Mouse (Mus musculus): Measurements from ENCODE around the gene Nkx1-2.

Gene Nkx1-2

GRCm38 (mm10) chr7:132599071-132599975 lies at the start of gene Nkx1-2:
Gene Nkx1-2 (minus strand): TSS chr7:132599637.
- no peak for DNase-seq (ENCODE audit: extremely low spot score, low read depth, low spot score)

GRCm38 (mm10) chr7:132646514-132646913 lies 47.1 kb upstream of the Nkx1-2 start:
- no peak for DNase-seq (ENCODE audit: extremely low spot score, low read depth, low spot score)

GRCm38 (mm10) chr7:132644605-132645279 lies 45.3 kb upstream of the Nkx1-2 start:
- no peak for DNase-seq (ENCODE audit: extremely low spot score, low read depth, low spot score)

- DNase-seq (ENCODE audit: extremely low spot score, low read depth, low spot score): no peak
Observed at GRCm38 (mm10) chr7:132641606-132642005, 42.2 kb upstream of the Nkx1-2 start.

GRCm38 (mm10) chr7:132640946-132641345 lies 41.5 kb upstream of the Nkx1-2 start:
- no peak for DNase-seq (ENCODE audit: extremely low spot score, low read depth, low spot score)

GRCm38 (mm10) chr7:132638446-132639087 lies 39.1 kb upstream of the Nkx1-2 start:
- no peak for DNase-seq (ENCODE audit: extremely low spot score, low read depth, low spot score)

- no peak for DNase-seq (ENCODE audit: extremely low spot score, low read depth, low spot score)
Observed at GRCm38 (mm10) chr7:132637292-132637691, 37.9 kb upstream of the Nkx1-2 start.

GRCm38 (mm10) chr7:132631313-132631712 lies 31.9 kb upstream of the Nkx1-2 start:
- no peak for DNase-seq (ENCODE audit: extremely low spot score, low read depth, low spot score)

GRCm38 (mm10) chr7:132627448-132627847 lies 28.0 kb upstream of the Nkx1-2 start:
- no peak for DNase-seq (ENCODE audit: extremely low spot score, low read depth, low spot score)

- DNase-seq (ENCODE audit: extremely low spot score, low read depth, low spot score): no peak
Observed at GRCm38 (mm10) chr7:132626174-132626573, 26.7 kb upstream of the Nkx1-2 start.

- no peak for DNase-seq (ENCODE audit: extremely low spot score, low read depth, low spot score)
Observed at GRCm38 (mm10) chr7:132624161-132624560, 24.7 kb upstream of the Nkx1-2 start.

GRCm38 (mm10) chr7:132619975-132620918 lies 20.8 kb upstream of the Nkx1-2 start:
- DNase-seq (ENCODE audit: extremely low spot score, low read depth, low spot score): no peak

- DNase-seq (ENCODE audit: extremely low spot score, low read depth, low spot score): no peak
Observed at GRCm38 (mm10) chr7:132619549-132619948, 20.1 kb upstream of the Nkx1-2 start.

GRCm38 (mm10) chr7:132617021-132617564 lies 17.7 kb upstream of the Nkx1-2 start:
- no peak for DNase-seq (ENCODE audit: extremely low spot score, low read depth, low spot score)

GRCm38 (mm10) chr7:132616391-132616790 lies 17.0 kb upstream of the Nkx1-2 start:
- no peak for DNase-seq (ENCODE audit: extremely low spot score, low read depth, low spot score)

GRCm38 (mm10) chr7:132615346-132615745 lies 15.9 kb upstream of the Nkx1-2 start:
- no peak for DNase-seq (ENCODE audit: extremely low spot score, low read depth, low spot score)

GRCm38 (mm10) chr7:132611530-132611929 lies 12.1 kb upstream of the Nkx1-2 start:
- no peak for DNase-seq (ENCODE audit: extremely low spot score, low read depth, low spot score)

- no peak for DNase-seq (ENCODE audit: extremely low spot score, low read depth, low spot score)
Observed at GRCm38 (mm10) chr7:132610468-132611318, 11.3 kb upstream of the Nkx1-2 start, which contains the start of gene Lhpp. Gene Lhpp (plus strand): TSS chr7:132610638.

- DNase-seq (ENCODE audit: extremely low spot score, low read depth, low spot score): no peak
Observed at GRCm38 (mm10) chr7:132608316-132609020, 9.0 kb upstream of the Nkx1-2 start.

Data from hindlimb bud, embryonic 11.5 days (tissue).